Mouse (Mus musculus) embryonic fibroblast, embryonic 13.5 days (primary cell): ENCODE results near the gene Kdm5c.

Experiments used
- CTCF ChIP-seq: IDR thresholded peaks from 2 replicates; pipeline ENCODE4 v1.5.1; 2011; ENCODE audit warnings: mild to moderate bottlenecking, control low read depth, low read length, moderate library complexity, borderline replicate concordance; ENCODE audit not compliant: insufficient read depth
- POLR2A ChIP-seq: IDR thresholded peaks from 2 replicates; pipeline ENCODE4 v1.6.1; 2011; ENCODE audit warnings: low read depth, mild to moderate bottlenecking, control low read depth, low read length, moderate library complexity

DNA sequence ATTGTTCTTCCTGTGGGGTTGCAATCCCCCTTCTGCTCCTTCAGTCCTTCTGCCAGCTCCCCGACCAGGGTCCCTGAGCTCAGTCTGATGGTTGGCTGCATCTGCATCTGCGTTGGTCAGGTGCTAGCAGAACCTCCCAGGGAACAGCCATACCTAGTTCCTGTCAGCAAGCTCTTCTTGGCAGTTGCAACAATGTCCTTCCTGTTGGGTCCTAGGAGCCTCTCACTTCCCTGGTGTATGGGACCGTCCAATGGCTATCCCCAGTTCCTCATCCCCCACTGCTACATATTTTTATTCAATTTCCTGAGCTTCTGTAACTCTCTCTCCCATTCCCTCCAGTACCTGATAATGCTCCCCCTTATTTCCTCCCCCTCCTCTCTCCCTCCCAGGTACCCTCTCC lies 51.9 kb downstream of the Kdm5c start:
- TF ChIP-seq CTCF (no peak), POLR2A (no peak)
